Mouse (Mus musculus) lung, postnatal 10 days (tissue): ENCODE measurements around the gene Setd1b.
"Not testable (repeated sequence)": the region's sequence is repeated elsewhere in the genome, so short reads cannot be mapped to it uniquely, and the experiment has no call there.

Experiments used
- DNase-seq: peaks from one replicate; pipeline ENCODE4 v3.0.0; 2021

The Setd1b gene

DNA sequence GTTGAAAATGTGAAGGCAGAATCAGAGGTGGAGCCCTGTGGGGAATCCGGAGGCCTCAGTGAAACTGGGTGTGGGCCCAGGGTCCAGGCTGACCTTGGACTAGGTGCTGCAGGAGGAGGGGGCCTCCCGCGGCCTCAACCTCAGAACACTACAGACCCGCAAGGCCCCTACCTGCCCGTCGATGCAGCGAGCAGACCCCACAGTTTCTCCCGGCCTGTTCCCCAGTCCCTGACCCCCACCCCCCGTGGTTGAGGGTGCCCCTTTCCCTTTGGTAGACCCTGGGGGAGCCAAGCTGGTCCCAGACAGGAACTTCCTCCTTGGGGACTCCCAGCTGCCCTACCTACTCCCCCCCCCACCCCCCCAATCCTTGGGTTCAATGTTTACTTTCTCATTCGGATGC is 24.4 kb downstream of the Setd1b start:
- no peak for DNase-seq

DNA sequence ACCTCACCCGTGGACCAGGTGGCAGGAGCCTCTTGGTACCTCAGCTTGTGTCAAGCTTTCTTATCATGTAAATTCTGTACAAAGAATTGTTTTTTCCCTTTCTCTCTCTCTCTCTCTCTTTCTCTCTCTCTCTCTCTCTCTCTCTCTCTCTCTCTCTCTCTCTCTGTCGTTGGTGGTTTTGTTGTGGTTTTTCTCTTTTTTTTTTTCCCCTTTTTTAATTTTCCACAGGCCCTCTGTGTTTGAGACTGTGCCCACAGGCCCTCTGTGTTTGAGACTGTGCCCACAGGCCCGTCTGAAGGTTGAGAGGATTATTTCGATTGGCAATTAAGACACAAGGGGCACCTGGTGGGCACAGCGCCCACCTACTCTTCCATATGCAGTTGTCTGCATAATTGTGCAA is 25.6 kb downstream of the Setd1b start:
- DNase-seq, result no peak

DNA sequence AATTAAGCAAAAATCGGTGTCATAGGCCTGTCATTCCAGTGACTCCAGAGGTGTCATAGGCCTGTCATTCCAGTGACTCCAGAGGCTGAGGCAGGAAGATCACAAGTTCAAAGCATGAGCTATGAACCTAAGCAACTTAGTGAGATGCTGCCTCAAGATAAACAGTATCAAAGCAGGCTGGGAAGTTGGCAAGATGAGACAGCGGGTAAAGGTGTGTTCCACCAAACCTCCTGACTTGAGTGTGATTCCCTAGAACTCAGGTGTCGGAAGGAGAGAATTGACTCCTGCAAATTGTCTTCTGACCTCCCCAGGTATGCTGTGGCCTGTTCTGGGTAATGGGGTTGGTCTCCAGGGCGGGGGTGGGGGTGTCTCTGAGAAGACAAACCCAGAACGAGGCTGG is 27.3 kb downstream of the Setd1b start, which contains the start of gene Psmd9:
Gene Psmd9, plus strand, starts transcription at position 130 of the 400 bp plus-strand sequence.
- no peak for DNase-seq

DNA sequence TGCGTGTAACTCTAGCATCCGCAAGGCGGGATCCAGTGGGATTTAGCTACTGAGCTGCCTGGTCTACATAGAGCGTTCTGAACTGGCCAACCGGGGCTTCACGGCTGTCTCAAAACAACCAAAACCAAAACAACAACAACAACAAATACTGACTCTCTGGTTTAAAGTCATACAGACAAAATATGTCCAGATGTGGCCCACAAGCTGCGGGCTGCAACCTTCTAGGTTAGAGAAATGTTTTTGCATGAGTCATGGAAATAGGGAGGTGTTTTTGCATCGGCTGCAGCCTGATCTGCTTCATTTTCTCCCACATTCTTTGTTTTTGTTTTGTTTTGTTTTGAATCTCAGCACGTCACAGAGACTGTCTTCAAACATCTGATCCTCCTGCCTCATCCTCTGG is 28.4 kb downstream of the Setd1b start:
- DNase-seq, result no peak

DNA sequence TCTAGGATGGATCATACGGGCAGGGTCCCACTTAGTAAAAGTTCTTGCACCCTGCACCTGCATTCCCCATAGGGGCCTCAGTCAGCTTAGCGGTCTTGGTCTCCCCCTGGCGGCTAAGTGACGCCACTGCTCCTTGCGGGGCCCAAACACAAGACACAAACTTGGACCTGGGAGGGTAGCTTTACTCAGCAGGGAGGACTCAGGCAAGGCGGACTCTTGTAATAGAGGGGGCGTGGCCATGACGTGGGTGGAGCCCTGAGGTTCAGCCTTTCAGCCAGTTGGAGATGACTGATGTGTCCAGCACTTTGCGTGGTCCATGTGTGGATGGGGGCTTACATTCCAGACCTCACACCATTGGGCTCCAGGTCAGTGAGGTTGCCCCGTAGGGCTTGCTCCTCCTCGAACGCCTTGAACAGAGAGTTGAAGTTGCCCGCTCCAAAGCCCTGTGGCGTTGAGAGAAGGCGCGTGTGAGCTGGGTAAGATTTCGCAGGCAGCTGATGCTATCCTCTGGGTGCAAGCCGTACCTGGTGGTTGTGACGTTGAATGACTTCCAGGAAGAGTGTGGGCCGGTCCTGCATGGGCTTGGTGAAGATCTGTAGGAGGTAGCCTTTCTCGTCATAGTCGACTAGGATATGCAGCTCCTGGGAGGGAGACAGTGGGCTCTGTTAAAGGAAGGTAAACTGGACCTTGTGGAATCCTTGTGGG is 29.8 kb downstream of the Setd1b start:
- DNase-seq, result peak; percentile 94

DNA sequence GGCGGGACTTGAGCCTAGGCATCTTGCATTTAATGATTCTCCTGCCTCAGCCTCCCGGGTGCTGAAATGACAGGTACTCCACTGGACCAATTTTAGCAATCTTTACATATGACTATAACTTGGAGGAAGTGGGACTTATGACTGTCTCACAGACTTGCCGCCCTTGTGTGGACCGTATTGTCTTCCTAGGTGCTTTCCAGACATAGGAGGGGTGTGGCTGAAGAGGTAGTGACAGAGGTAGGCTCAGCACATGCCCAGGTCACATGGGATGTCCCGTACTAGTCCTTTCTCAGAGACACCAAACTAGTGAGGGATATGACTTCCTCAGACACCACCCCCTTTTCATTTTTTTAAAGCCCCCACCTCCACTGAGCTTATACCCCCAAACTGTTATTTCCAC is 36.8 kb downstream of the Setd1b start:
- DNase-seq, result no peak

DNA sequence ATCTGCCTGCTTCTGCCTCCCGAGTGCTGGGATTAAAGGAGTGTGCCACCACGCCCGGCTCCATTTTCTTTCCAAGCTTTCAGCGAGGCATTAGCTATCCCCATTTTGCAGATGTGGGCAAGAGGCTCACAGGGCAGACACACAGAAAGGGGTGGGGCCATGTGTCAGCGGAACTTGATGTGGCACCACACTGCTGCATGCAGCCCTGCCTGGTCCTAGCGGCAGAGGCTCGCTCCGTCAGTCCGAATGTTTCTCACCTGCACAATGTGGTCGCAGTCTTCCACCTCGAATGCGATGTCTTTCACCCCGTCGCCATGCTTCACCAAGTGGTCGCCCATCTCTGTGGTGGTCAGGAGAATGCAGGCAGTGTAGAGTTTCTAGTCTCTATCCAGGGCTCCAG is 38.4 kb downstream of the Setd1b start:
- no peak for DNase-seq

DNA sequence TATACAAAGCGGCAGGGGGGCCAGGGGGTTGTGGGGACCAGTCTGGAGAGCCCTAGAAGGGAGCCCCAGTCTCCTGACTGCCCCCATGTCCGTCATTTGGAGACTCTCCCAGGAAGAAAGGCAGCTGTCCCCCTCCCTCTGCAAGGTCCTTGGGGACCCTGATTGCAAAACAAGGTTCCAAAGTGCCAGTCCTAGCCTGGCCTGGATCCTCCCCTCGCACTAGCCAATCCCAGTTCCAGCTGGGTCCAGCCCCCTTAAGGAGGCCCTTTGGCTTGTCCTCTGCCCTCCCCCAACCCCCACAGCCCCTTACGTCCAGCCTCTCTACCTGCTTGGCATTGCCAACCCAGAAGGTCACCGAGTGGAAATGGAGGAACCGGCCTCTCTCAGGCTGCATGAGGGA is 39.5 kb downstream of the Setd1b start:
- DNase-seq, result no peak

DNA sequence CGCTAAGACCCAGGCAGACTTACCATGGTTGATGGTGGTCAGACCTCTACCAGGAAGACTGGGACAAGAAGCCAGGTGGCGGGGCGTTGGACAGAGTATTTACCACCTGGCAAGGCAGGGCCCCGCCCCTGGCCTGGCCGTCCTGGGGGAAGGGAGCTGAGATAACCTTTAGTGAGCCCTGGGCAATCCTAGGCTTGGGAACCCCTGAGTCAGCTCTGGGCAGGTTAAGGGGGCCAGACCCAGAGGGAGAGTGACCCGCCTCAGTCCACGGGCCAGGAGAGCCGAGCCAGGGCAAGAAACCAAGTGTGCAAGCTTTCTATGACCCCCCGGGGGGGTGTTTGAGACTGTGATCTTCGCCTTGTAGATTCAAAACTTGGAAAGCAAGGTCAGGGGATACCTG is 40.7 kb downstream of the Setd1b start, which contains the start of gene Hpd:
Gene Hpd, minus strand, starts transcription at position 77 of the 400 bp plus-strand sequence.
- no peak for DNase-seq

DNA sequence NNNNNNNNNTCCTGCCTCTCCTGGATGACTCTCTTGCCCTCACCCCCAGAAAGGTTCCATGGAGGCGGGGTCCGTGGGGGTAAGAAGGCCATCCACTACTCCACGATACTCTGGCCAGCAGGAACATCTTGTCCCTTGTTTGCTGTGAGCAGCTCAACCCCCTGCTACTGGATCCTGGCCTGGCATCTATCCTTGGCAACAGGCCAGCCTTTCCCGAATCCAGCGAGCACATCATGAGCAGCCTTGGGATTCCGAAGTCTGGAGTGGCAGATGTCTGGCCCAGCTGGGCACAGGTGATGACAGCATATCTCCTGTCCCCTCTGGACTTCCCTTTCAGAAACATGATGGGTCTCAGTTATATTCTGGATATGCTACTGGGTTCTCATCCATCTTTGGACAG is 44.0 kb downstream of the Setd1b start:
- peak; percentile 36 for DNase-seq

DNA sequence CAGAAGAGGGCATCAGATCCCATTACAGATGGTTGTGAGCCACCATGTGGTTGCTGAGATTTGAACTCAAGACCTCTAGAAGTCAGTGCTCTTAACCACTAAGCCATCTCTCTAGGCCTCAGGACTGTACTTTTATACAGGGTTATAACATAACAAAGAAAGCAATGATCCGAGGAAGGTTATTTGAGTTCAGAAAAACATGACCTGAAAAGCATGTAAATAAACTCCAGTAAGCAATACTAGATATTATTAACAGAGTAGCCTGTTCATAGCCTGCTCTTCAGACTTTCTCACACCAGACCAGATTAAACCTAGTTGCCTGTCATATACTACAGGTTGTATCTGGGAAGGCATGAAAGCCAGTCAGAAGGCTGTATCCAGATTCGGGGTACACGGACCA is 45.3 kb downstream of the Setd1b start:
- no peak for DNase-seq

DNA sequence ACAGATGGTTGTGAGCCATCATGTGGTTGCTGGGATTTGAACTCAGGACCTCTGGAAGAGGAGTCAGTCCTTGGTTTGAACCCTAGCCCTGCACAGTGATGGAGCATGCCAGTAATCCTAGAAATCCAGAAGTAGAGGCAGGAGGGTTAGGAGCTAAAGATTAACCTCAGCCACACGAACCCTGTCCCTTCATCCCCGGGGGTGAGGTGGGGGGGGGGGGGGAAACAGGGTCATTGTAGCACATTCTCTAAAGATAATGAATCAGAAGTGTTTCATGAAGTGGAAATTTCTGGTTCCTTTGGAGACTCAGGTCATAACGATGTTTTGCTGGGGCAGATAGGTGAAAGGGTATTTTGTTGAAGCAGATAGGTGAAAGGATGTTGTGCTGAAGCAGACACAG is 48.9 kb downstream of the Setd1b start:
- no peak for DNase-seq

DNA sequence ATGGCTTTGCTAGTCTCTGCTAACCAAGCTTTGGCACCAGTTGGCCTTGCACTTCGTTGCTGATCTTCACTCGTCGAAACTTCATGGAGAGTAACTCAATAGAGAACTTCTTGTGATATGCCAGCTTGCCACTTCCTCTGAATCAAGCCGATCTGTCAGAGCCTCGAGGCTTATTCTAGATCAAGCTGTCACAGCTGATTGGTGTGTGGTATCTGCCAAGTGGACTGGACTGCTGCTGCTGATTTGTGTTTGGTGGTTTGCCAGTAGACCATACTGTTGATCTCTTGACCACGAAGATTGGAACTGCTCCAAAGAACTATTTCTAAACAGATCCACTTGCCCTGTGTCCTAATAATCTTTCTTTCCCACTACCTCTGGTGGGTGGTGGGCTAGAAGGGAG is 49.4 kb downstream of the Setd1b start:
- DNase-seq, result no peak

DNA sequence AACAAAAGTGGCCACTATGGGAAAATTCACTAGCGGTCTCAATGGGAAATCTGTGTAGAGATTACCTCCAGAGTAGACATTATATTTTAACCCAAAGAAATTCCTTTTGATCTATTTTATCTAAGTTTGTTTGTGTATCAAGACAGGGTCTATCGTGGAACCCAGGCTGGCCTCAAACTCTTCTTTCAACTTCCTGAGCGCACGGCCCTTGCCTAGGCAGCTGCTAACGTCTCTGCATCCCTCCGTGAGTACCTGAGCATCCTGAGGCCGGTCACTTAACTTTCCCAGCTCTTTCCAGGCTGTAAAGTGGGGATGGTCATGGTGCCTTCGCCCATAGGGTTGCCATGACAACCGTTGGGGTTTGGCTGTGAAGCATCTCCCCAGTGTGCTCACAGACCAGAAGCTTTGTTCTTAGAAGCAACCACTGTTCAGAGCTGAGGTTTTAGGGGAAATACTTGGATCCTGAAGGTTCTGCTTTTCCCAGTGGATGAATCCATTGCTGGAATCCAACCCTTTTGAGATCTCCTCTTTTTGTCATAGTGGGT is 50.7 kb downstream of the Setd1b start:
- no peak for DNase-seq

DNA sequence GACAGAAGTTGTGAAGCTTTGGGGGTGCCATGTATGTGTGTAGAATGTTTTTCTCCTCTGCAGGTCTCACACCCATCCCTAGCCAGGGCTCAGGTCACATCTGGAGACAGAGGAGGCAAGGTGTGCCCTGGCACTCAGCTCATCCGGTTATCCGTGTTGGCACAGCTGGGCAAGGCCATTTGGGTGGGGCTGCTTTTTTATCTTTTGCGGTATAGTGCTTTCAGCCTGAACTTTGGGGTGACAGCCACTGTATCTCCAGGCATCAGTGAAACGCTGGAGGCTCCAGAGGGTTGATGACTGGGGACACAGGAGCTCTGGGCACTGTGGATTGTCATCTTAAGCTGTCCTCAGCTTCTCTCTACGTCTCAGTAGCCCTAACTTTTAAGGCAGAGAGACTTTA is 51.4 kb downstream of the Setd1b start:
- DNase-seq, result no peak

DNA sequence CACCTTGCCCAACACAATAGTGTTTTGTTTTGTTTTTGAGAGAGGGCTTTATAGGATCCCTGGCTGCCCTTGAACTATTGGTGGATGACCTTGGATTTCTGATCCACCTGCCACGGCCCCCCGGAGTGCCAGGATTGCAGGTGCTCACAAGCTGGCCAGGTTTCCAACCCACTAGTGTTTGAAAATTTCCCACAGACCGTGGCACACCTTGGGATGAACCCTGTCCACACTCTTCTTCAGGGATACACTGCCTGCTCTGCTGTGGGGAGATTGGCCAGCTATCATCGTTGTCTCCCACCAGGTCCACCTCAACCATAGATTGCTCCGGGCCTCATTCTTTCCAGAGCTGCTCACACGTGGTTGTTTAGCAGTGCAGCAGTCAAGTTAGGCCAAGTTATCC is 52.9 kb downstream of the Setd1b start:
- DNase-seq, result no peak

DNA sequence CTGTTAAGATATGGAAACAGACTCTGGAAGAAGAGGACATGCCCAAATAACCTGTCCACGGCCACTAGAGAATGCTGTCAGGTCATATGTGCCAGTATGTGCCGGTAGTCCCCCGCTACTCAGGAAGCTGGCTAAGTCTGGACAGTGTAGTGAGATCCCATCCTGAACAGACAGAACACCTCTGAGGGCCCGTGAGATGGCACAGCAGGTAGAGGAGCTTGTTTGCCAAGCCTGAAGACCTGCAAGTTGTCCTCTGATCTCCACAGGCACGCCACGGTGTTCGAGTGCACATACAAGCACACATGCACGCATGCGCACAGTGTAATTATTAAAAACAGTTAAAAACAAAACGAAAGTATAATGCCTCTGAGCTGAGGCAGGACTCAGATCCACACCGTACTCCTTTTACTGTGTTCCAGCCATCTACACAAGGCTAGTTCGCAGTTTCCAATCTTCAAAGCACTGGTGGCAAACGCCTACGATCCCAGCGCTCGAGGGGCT is 53.6 kb downstream of the Setd1b start:
- DNase-seq, result no peak

DNA sequence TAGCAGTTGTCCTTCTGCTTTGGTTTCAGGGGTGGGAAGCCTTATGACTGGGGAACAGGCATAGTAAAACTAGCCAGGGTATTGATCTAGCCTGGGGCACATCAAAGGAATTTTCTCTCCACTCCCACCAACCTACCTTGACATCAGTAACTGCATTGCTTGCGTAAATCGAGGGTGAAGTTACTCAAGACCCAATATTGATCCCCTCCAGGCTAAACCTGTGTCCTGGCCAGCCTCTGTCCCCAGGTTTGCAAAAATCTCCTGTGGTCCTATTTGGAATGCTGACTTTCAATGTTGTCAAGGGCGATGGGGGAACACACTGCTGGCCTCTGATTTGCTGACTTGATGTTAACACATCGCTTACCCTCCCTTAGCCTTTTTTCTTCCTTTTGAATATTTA is 54.8 kb downstream of the Setd1b start:
- DNase-seq, result no peak

DNA sequence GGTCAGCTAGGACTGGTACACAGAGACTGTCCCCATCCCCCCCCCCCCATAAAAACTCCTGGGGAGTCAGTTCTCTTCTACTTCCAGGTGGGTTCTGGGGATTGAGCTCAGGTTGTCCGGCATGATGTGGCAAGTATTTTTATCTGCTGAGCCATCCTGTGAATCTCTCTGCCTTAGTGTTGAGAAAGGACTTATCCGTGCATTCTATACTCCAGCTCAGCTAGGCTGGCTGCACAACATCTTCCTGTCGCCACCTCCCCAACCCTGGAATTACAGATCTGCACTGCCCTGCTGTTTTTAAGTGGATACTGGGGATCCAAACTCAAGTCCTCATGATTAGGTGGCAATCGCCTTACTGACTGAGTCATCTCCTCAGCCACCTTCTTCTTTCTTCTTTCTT is 56.5 kb downstream of the Setd1b start:
- DNase-seq, result no peak

DNA sequence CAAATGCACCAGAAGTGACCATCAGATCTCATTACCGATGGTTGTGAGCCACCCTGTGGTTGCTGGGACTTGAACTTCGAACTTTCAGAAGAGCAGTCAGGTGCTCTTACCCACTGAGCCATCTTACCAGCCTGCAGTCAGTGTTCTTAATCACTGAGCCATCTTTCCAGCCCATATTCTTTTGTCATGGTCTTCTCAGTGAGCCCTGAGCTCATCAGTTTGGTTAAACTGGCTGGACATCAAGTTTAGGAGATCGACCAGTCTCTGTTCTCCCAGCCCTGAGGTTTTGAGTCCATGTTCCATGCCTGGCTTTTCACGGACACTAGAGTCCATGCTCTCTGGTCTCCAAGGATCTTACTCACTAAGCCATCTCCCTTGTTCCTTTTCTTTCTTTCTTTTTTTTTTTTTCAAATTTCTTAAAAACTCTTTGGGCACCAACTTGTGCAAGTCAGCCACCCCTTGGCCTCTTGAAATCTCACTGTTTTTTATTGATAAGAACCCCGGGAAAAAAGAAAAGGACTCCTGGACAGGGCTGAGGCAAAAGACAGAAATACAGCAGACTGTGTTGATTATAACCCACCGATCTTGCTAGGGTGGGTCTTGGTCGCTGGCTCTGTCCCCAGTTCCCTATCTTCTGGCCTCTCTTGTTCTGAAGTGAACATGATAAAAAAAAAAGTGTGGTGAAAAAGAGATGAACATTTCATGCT is 59.0 kb downstream of the Setd1b start:
- DNase-seq, result not testable (repeated sequence)

DNA sequence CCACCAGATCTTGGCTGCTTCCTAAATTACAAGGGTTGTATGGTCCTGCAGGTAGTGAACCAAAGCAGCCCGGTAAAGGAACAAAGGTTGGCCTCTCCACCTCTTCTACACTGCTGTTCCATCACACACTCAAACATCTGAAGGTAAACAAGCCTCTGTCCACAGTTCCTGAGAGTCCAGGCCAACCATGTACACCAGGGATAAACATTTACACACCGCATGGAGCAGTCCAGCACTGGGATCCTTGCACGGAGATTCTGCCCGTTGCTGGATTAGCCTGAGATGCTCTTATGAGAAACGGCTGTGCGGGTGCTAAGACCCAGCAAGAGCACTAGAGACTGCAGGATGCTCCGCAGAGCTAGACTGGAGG is 59.5 kb downstream of the Setd1b start:
- DNase-seq, result no peak

DNA sequence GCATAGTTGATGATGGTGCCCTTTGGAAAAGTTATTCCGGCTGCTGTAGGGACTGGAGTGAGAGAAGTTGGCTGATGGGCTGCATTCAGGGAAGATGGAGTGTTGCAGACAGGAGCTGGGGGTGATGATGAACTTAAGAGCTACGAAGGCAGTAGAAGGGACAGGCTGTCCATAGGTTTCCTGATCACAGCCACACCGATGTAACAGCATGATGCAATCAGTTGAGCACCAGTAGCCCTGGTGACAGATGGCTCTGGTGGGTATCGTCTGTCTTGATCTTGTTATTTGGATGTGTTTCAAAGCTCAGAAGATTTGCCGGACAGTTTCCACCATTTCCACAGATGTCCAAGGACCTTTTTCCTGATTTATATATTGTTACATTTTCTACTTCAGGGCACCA is 60.0 kb downstream of the Setd1b start:
- no peak for DNase-seq

DNA sequence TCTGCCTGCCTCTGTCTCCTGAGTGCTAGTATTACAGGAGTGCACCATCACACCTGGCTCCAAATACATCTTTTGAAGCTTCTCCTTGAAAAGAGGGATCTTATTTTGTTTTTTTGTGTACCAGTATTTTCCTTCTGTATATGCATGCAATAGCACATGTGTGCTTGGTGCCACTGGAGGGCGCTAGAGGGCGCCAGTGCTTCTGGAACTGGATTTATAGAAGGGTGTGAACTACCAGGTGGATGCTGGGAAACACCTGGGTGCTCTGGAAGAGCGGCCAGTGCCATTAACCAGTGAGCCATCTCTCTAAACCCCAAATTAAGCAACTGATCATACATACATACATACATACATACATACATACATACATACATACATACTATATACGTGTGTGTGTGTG is 60.8 kb downstream of the Setd1b start:
- not testable (repeated sequence) for DNase-seq

DNA sequence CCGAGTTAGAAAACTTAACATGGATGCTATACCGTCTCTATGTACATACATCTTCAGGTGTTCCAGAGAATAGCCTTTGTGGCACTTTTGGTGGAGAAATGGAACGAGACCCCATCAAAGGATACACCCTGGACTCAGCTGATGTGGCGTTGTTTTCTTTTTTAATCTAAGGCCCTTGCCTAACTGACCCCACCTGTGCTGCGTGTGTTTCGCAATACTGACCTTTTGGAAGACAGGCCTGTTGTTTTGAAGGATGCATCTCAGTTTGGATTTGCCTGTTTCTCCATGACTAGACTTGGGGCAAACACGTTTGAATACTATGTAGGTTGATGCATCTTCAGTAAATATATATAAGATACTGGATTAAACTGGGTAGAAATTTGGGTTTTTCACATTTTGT is 61.6 kb downstream of the Setd1b start:
- not testable (repeated sequence) for DNase-seq
